Mouse (Mus musculus): Measurements from ENCODE around the gene H2-T24.
"Not testable (repeated sequence)": the region's sequence is repeated elsewhere in the genome, so short reads cannot be mapped to it uniquely, and the experiment has no call there.

Gene H2-T24

DNA sequence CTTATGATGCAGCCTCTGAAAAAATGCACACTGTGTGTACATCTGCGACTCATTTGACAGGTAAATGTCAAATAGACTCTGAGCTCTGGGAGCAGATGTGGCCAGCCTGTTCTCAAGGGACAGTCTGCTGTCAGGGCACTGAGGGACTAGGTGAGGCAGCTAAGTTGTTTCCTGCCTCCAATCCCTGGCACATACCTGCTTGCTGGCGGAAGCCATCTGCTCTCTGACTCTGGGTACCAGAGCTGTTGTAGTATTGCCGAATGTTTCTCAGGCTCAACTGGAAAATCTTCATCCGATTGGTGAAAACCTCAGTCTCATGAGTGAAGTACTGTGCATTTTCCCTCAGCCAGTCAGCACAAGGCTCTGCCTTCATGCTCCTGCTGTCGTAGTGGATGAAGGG is 3.3 kb downstream of the H2-T24 start:
- Histone ChIP-seq H3K4me3 (replicated peaks; ENCODE audit: low read length) (no peak overlapping the region), H3K27me3 (ENCODE audit: insufficient read depth, low read length) (no peaks in the 10 kb centered on the region), H3K36me3 (ENCODE audit: insufficient read depth, low read length) (peaks cover 46% of the 10 kb centered on the region), H3K4me1 (replicated peaks; ENCODE audit: low read depth, low read length) (peaks cover 51% of the 10 kb centered on the region), H3K9me3 (ENCODE audit: low read length) (peaks cover 7% of the 10 kb centered on the region; the same call in 1 of the 2 replicates)
- no peak for TF ChIP-seq CTCF (conservative IDR thresholded peaks at IDR 0.05; ENCODE audit: low read length)
- no peak for TF ChIP-seq NANOG (IDR thresholded peaks at IDR 0.05; ENCODE audit: borderline replicate concordance, low read length)

DNA sequence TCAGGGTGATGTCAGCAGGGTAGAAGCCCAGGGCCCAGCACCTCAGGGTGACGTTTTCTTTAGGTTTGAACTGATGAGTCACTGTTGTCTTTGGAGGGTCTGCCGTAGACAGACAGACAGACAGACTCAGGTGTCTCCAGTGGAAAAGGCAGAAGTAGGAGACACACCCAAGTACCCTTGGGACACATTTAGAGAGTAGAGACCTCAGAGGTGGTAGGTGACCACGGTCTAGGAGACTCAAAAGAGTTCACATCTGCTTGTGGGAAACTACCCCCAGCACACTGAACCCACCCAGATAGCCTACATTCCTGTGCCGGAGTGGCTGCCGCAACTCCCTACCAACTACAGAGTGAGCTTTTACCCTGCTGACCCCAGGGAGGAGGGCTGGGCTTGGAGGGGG is 5.4 kb downstream of the H2-T24 start:
- Histone ChIP-seq H3K27me3 (ENCODE audit: insufficient read depth, low read length) (no peaks in the 10 kb centered on the region), H3K4me1 (replicated peaks; ENCODE audit: low read depth, low read length) (peaks cover 33% of the 10 kb centered on the region), H3K9me3 (ENCODE audit: low read length) (no peaks in the 10 kb centered on the region), H3K4me3 (replicated peaks; ENCODE audit: low read length) (no peak overlapping the region), H3K36me3 (ENCODE audit: insufficient read depth, low read length) (peaks cover 40% of the 10 kb centered on the region)
- no peak for TF ChIP-seq NANOG (IDR thresholded peaks at IDR 0.05; ENCODE audit: borderline replicate concordance, low read length)
- no peak for TF ChIP-seq POU5F1 (IDR thresholded peaks at IDR 0.05; ENCODE audit: borderline replicate concordance, low read length)
- TF ChIP-seq CTCF (conservative IDR thresholded peaks at IDR 0.05; ENCODE audit: low read length) = no peak

DNA sequence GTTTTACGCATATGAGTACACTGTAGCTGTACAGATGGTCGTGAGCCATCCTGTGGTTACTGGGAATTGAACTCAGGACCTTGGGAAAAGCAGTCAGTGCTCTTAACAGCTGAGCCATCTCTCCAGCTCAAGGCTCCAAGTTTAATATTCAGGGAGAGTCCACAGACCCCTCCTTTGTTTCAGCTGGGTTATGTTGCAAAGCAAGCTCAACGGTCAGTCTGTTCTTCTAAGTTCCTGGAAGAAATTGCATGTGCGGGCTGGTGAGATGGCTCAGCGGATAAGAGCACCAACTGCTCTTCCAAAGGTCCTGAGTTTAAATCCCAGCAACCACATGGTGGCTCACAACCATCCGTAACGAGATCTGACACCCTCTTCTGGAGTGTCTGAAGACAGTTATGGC is 16.0 kb downstream of the H2-T24 start:
- H3K4me3 ChIP-seq (replicated peaks; ENCODE audit: low read length); H3K9me3 ChIP-seq (ENCODE audit: low read length); H3K27me3 ChIP-seq (ENCODE audit: insufficient read depth, low read length): not testable (repeated sequence)
- Histone ChIP-seq H3K36me3 (ENCODE audit: insufficient read depth, low read length) (peaks cover 25% of the 10 kb centered on the region; the same call in 1 of the 2 replicates), H3K4me1 (replicated peaks; ENCODE audit: low read depth, low read length) (peaks cover 54% of the 10 kb centered on the region)

DNA sequence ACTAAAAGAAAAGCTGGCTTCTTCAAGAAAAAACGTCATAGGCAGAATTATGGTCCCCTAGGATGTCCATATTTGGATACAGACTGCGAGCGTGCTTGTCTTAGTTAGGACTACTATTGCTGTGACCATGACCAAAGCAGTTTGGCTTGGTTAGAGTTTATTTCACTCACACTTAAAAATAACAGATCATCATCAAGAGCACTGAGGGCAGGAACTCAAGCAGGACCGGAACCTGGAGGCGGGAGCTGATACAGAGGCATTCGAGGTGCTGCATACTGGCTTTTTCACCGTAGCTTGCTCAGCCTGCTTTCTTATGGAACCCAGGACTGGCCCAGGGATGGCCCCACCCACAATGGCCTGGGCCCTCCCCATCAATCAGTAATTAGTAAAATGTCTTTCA is 17.0 kb downstream of the H2-T24 start:
- no peak for TF ChIP-seq CTCF (conservative IDR thresholded peaks at IDR 0.05; ENCODE audit: low read length)
- TF ChIP-seq NANOG (IDR thresholded peaks at IDR 0.05; ENCODE audit: borderline replicate concordance, low read length) = no peak
- TF ChIP-seq POU5F1 (IDR thresholded peaks at IDR 0.05; ENCODE audit: borderline replicate concordance, low read length) = no peak
- Histone ChIP-seq H3K27me3 (ENCODE audit: insufficient read depth, low read length) (no peaks in the 10 kb centered on the region), H3K4me3 (replicated peaks; ENCODE audit: low read length) (no peak overlapping the region), H3K36me3 (ENCODE audit: insufficient read depth, low read length) (peaks cover 25% of the 10 kb centered on the region; the same call in 1 of the 2 replicates), H3K9me3 (ENCODE audit: low read length) (peaks cover 7% of the 10 kb centered on the region), H3K4me1 (replicated peaks; ENCODE audit: low read depth, low read length) (peaks cover 62% of the 10 kb centered on the region)

GRCm38 (mm10) chr17:36001966-36002365 is 18.4 kb downstream of the H2-T24 start:
- Histone ChIP-seq H3K4me3 (replicated peaks; ENCODE audit: low read length) (no peak overlapping the region), H3K4me1 (replicated peaks; ENCODE audit: low read depth, low read length) (peaks cover 75% of the 10 kb centered on the region), H3K9me3 (ENCODE audit: low read length) (peaks cover 7% of the 10 kb centered on the region), H3K36me3 (ENCODE audit: insufficient read depth, low read length) (peaks cover 25% of the 10 kb centered on the region; the same call in 1 of the 2 replicates), H3K27me3 (ENCODE audit: insufficient read depth, low read length) (no peaks in the 10 kb centered on the region)
- TF ChIP-seq CTCF (conservative IDR thresholded peaks at IDR 0.05; ENCODE audit: low read length) (no peak), NANOG (IDR thresholded peaks at IDR 0.05; ENCODE audit: borderline replicate concordance, low read length) (no peak), POU5F1 (IDR thresholded peaks at IDR 0.05; ENCODE audit: borderline replicate concordance, low read length) (no peak)

DNA sequence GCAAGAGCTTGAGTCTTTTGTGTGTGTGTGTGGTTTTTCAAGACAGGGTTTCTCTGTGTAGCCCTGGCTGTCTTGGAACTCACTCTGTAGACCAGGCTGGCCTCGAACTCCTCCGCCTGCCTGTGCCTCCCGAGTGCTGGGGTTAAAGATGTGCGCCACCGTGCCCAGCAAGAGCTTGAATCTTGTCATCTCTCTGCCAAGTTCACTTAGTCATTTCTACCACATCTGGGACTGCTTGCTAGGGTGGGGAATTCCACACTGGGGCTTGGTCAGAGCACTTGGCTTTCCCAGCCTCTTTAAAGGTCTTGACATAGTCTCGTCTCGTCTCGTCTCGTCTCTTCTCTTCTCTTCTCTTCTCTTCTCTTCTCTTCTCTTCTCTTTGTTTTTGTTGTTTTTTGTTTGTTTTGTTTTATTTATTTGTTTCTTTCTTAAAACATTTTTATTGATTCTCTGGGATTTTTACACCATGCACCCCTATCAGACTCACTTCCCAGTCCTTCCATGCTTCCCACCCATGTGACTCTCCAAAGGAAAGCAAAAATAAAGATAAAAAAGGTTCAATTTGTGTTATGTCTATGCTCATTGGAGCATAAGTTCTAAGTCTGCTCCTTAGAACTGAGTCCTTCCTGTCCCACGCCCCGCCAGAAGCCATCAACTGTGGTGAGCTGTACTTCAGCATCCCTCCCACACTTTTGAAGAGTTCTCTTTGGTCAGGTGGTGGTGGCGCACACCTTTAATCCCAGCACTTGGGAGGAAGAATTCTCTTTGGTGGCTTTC is 19.1 kb downstream of the H2-T24 start:
- no peak for TF ChIP-seq POU5F1 (IDR thresholded peaks at IDR 0.05; ENCODE audit: borderline replicate concordance, low read length)
- no peak for TF ChIP-seq CTCF (conservative IDR thresholded peaks at IDR 0.05; ENCODE audit: low read length)
- no peak for TF ChIP-seq NANOG (IDR thresholded peaks at IDR 0.05; ENCODE audit: borderline replicate concordance, low read length)
- peaks cover 78% of the 10 kb centered on the region for H3K4me1 ChIP-seq (replicated peaks; ENCODE audit: low read depth, low read length)

DNA sequence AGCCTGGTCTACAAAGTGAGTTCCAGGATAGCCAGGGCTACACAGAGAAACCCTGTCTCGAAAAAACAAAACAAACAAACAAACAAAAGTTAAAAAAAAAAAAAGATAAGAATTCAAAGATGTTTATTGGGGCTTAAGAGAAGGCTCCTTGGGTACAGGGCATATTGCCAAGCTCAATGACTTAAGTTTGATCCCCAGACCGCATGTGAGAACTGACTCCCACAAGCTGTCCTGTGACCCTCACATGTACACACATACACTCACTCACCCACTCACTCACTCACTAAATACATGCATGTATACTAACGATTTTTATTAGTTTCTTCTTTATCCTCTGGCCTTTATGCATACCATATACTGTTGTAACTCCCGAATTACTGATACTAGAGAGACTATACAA is 20.0 kb downstream of the H2-T24 start:
- Histone ChIP-seq H3K4me3 (replicated peaks; ENCODE audit: low read length) (no peak overlapping the region), H3K9me3 (ENCODE audit: low read length) (peaks cover 7% of the 10 kb centered on the region)
- no peak for TF ChIP-seq NANOG (IDR thresholded peaks at IDR 0.05; ENCODE audit: borderline replicate concordance, low read length)

More for the DNA sequence above, 19.1 kb downstream of the H2-T24 start:
- Histone ChIP-seq H3K36me3 (ENCODE audit: insufficient read depth, low read length) (peaks cover 21% of the 10 kb centered on the region; the same call in 1 of the 2 replicates), H3K27me3 (ENCODE audit: insufficient read depth, low read length) (no peaks in the 10 kb centered on the region), H3K4me3 (replicated peaks; ENCODE audit: low read length) (no peak overlapping the region), H3K9me3 (ENCODE audit: low read length) (peaks cover 7% of the 10 kb centered on the region)

GRCm38 (mm10) chr17:35999356-35999755 is 21.0 kb downstream of the H2-T24 start:
- Histone ChIP-seq H3K36me3 (ENCODE audit: insufficient read depth, low read length) (peaks cover 14% of the 10 kb centered on the region; the same call in 1 of the 2 replicates), H3K4me3 (replicated peaks; ENCODE audit: low read length) (no peak overlapping the region), H3K4me1 (replicated peaks; ENCODE audit: low read depth, low read length) (peaks cover 82% of the 10 kb centered on the region), H3K9me3 (ENCODE audit: low read length) (peaks cover 7% of the 10 kb centered on the region), H3K27me3 (ENCODE audit: insufficient read depth, low read length) (no peaks in the 10 kb centered on the region)
- TF ChIP-seq POU5F1 (IDR thresholded peaks at IDR 0.05; ENCODE audit: borderline replicate concordance, low read length) (no peak), CTCF (conservative IDR thresholded peaks at IDR 0.05; ENCODE audit: low read length) (no peak), NANOG (IDR thresholded peaks at IDR 0.05; ENCODE audit: borderline replicate concordance, low read length) (no peak)

More for the DNA sequence above, 20.0 kb downstream of the H2-T24 start:
- H3K4me1 ChIP-seq (replicated peaks; ENCODE audit: low read depth, low read length) = peaks cover 85% of the 10 kb centered on the region
- H3K27me3 ChIP-seq (ENCODE audit: insufficient read depth, low read length) = no peaks in the 10 kb centered on the region
- peaks cover 15% of the 10 kb centered on the region; the same call in 1 of the 2 replicates for H3K36me3 ChIP-seq (ENCODE audit: insufficient read depth, low read length)

Measured in E14TG2a.4 (cell line).